Mouse (Mus musculus) spleen, adult 10 weeks (tissue): ENCODE results near the gene Cox14. TPM values are rescaled to one million over a fixed set of nuclear protein-coding genes. Genes with fewer than 3 reads are reported as not detected.

Source experiments
- polyA plus RNA-seq: library from polyadenylated mRNA; stranded (reverse); fragments of 350-450 nt; fragmentation: Illumina TruSeq; extraction: RNeasy Lipid Tissue Mini Kit (QIAGEN cat#74804); gene quantifications from one replicate; pipeline ENCODE4 v1.2.3, GENCODE M21; 2015; ENCODE audit warnings: low replicate concordance; ENCODE audit not compliant: insufficient read depth

Gene Cox14
- 30.0 TPM for polyA plus RNA-seq

DNA sequence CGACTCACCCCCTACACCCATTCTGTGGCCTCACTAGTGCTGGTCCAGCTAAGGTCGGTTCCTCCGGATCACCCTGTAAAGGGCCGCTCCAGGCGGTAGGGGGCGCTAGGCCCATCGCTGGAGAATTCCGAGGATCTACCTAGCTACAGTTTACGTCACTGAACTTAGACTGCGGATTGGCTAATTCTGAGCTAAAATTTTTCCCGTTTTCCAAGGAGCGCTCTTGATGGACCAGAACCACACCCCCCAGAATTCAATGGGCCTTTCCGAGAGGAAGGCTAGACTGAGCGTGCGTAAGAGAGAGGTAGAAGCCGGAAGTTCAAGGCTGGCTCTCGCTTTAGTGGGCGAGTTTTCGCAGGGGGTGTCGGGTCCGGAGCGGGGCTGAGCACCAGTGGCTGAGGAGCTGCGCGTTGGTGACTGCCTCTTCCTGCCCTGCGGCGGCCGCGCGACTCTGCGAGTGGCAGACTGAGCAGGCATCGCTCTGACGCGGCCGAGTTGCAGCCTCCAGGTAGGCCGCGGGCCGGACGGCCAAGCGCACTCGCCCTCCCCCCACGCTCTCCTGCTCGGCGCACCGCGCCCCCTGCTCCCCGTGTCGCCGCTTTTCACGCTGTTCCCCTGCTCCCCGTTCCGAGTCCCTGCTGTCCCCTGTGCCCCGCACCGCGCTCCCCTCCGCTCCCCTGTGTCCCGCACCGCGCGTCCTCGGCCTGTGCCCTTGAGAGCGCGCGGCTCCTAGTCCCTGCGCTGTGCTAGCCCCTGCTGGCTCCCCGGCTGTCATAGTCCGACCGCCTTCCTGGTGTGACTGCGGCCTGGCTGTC, at the start of gene Cox14:
Gene Cox14, plus strand, starts transcription at position 278 of the 815 bp plus-strand sequence.

DNA sequence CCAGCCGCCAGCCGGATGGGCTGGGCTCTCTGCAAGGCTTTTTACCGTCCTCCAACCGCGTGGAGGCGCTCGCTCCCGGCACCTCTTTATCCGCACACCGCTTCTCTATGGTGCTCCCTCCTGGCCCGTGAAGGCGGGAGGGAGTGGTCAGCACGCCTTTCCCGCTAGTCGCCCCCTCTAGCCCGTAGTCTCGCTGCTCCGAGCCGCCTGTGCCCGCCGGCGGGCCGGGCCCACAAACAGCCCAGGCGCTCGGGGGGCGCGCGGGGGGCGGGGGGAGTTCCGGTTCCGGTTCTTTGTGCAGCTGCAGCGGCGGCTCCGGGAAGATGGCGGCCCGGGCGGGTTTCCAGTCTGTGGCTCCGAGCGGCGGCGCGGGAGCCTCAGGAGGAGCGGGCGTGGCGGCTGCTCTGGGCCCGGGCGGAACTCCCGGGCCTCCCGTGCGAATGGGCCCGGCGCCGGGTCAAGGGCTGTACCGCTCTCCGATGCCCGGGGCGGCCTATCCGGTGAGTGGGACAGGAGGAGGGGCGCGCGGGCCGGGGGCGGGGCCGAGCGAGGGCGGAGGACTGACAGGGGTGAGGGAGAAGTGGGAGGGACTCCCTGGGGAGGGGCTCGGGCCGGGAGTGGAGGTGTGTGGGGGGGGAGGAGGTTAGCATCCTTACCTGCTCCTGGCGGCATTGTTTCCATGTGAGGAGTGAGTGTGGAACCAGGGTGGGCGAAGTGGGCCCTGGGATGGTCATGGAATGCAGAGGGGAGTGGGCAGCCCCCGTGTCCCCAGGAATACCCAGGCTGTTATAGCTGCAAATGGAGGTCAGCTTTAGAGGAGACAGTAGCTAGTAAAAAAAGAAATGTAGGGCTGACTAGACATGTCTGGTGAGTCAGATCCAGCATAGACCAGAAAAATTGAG, 23.2 kb upstream of the Cox14 start, which contains the start of gene Smarcd1:
Gene Smarcd1, plus strand, starts transcription at position 131 of the 902 bp plus-strand sequence.

DNA sequence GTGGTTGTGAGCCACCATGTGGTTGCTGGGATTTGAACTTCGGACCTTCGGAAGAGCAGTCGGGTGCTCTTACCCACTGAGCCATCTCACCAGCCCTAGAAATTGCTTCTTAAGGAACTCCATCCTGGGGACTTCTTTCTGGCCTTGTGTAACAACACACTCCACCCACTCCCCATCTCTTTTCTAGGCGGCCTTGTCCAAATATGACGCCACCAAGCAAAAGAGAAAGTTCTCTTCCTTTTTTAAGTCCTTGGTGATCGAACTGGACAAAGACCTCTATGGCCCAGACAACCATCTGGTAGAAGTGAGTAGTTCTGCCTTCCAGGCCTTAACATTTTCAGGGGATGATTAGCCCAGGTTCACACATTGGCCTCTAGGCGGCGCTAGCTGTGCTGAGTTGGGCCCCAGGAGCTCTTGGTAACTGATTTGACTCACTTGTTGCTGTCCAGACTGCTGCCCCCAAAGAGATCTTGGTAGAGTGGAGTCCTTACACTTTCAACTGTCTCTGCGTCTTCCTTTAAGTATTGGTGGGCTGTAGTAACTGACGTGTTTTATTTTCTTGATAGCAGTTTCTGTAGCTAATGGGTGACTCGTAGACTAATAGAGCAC, 19.9 kb upstream of the Cox14 start, which contains the start of gene Gm17349:
Gene Gm17349, minus strand, starts transcription at position 51 of the 609 bp plus-strand sequence.

DNA sequence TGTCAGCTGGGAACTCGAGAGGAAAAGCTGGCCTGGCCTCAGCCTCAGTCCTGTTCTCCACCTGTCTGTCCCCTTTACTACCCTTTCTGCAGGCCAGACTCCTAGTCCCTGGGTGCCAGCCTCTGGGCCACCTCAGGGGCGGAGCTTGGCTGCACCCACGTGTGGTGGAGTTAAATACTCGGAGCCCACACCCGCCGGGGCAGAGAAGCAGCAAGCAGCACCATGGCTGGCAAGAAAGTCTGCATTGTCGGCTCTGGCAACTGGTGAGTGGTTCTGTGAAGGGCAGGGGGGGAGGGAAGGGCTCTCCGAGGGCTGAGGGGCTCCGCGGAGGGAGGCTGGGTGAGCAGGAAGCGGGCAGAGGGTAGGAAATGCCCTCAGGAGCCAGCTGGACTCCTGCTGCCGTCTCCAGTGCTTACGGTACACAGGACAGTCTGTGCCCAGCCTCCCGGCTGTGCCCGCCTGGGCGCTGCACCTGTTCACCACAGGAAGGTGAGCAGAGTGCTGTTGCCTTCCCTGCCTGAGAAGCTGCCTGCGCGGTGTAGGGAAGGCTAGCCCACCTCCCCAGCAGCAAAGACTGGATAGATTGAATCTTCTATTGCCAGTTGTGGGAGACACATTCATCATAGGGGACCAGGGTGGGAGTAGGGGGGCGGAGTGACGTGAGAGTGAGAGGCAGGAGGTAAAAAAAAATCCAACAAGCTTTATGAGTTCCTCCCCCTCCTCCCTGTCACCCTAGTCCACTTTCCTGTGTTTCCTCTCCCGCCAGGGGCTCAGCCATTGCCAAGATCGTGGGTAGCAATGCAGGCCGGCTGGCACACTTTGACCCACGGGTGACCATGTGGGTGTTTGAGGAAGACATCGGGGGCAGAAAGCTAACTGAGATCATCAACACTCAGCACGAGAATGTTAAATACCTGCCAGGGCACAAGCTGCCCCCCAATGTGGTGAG, 7.8 kb upstream of the Cox14 start, which contains the start of gene Gpd1:
Gene Gpd1, plus strand, starts transcription at position 130 of the 949 bp plus-strand sequence.

DNA sequence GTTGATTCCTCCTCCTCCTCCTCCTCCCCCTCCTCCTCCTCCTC, 47.3 kb downstream of the Cox14 start, which contains the start of gene Cers5:
Gene Cers5, minus strand, starts transcription at position 5 of the 44 bp plus-strand sequence.

Other genes with a start within 250 kb of the Cox14 start
- gene Faim2, start 197.5 kb upstream of the Cox14 start, polyA plus RNA-seq: not detected
- not detected for gene Aqp2, start 146.6 kb upstream of the Cox14 start, polyA plus RNA-seq
- not detected for gene Aqp5, start 134.8 kb upstream of the Cox14 start, polyA plus RNA-seq
- not detected for gene Aqp6, start 124.2 kb upstream of the Cox14 start, polyA plus RNA-seq
- gene Racgap1, start 74.0 kb upstream of the Cox14 start, polyA plus RNA-seq: 26.0 TPM
- gene Asic1, start 55.2 kb upstream of the Cox14 start, polyA plus RNA-seq: 1.6 TPM
- gene Smarcd1, start 23.5 kb upstream of the Cox14 start, polyA plus RNA-seq: 28.5 TPM
- not detected for gene Gm17349, start 20.1 kb upstream of the Cox14 start, polyA plus RNA-seq
- gene Gpd1, start 8.1 kb upstream of the Cox14 start, polyA plus RNA-seq: 1.8 TPM
- gene Cers5, start 47.3 kb downstream of the Cox14 start, polyA plus RNA-seq: 67.1 TPM
- 42.1 TPM for gene Lima1, start 149.8 kb downstream of the Cox14 start, polyA plus RNA-seq
- not detected for gene Fam186a, start 241.4 kb downstream of the Cox14 start, polyA plus RNA-seq
- gene Larp4, start 244.4 kb downstream of the Cox14 start, polyA plus RNA-seq: 46.2 TPM